Mouse (Mus musculus) adrenal gland, postnatal 25 days (tissue): ENCODE measurements around the gene Farp1. TPM values are rescaled to one million over a fixed set of nuclear protein-coding genes. Genes with fewer than 3 reads are reported as not detected.
A peak's percentile ranks its signal among the peaks of the same experiment; 100 is the strongest.

Experiments
- DNase-seq: peaks from one replicate; pipeline ENCODE4 v3.0.0; 2021; ENCODE audit warnings: mixed read lengths
- total RNA-seq: library from RNA; stranded (reverse); gene quantifications from 2 replicates; pipeline ENCODE4 v1.2.3, GENCODE M21; 2021

The Farp1 gene
- total RNA-seq, 1 experiment from 2014 or later, result 25.8 TPM

DNA sequence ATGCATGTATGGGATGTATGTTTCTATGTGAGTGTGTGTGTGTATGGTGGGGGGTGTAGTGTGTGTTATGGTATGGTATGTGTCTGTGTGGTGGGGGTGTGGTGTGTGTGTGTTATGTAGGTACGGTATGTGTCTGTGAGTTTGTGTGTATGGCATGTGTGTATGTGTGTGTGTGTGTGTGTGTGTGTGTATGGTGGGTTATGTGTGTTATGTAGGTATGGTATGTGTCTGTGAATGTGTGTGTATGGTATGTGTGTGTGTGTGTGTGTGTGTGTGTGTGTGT is 185.0 kb downstream of the Farp1 start:
- DNase-seq, result no peak

DNA sequence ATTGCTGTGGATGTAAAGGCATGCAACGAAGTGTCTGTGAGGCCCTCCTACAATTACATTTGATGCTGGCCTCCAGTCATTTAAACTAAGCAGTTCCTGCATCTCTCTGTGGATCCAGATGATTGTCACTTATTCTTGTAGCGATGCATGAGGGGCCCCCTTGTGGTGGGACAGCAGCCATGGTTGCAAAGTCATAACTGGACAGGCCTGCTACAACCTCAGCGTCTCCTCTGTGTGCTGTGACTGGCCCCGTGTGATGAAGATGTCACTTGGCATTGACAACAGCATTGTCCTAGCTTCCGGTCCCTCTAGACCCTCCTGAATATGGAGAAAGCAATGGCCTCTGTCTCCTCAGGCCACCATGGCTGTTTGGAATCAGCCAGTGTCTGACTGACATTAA is 185.7 kb downstream of the Farp1 start:
- peak; percentile 63 for DNase-seq

DNA sequence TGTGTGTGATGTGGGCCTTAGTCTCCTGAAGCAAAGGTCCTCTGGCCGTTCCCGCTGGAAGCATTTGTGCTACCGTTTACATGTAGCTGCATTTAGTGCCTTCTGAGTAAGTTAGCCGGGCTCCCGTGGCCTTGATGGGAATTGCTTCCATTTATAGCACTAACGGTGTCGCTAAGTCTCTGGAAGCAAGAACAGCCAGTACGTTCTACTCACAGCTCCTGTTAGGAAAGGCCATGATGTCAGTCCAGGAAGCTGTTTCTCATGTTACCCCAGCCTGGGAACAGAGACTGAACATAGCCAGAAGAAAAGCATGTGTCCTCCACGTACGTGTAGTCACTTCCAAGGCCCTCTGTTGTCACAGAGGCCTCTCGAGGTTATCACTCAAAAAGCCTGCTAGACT is 190.8 kb downstream of the Farp1 start:
- DNase-seq, result peak; percentile 17

DNA sequence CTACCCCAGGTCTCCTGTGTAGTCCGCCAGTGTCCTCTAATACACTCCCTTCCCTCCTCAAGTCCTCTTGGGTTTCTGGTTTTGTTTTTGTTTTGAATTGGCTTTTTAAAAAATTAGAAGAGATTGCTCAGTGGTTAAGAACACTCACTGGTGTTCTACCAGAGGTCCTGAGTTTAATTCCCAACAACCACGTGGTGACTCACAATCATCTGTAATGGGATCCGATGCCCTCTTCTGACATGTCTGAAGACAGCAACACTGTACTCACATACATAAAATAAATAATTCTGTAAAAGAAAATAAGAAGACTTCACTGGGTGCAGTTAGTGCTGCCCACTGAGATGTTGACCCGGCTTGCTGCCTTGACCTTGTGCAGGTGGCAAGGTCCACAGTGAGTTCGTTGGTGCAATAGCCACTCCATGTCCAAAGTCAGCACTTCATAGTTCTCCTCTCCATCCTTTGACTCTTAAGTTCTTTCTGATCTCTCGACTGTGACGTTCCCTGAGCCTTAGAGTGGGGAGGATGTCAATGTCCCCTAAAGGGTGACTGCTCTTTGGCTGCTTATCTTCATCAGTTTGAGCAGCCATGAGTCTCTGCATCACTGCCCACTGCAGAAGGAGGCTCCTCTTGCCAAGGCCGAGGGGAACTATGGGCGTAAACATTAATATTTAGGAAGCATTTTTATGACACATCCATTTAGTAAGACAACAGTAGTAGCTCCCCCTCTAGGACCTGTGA is 194.2 kb downstream of the Farp1 start:
- no peak for DNase-seq

DNA sequence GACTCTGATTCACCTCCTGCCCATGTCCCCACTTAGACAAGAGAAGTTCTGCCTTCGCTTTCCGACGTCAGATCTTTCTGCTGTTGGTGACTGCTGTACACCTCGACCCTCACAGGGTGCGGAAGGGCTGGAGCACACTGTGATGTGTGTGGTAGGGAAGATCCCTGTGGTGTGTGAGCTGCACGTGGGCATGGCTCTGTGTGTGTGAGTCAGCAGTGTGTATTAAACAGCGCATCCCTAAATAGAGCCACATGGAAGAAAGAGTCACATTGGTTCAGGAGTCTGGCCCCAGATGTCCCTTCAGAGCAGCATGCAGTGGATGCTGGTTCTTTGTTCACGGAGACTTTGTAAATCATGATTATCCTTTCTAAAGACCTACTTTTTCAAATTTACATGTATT is 196.2 kb downstream of the Farp1 start:
- no peak for DNase-seq

DNA sequence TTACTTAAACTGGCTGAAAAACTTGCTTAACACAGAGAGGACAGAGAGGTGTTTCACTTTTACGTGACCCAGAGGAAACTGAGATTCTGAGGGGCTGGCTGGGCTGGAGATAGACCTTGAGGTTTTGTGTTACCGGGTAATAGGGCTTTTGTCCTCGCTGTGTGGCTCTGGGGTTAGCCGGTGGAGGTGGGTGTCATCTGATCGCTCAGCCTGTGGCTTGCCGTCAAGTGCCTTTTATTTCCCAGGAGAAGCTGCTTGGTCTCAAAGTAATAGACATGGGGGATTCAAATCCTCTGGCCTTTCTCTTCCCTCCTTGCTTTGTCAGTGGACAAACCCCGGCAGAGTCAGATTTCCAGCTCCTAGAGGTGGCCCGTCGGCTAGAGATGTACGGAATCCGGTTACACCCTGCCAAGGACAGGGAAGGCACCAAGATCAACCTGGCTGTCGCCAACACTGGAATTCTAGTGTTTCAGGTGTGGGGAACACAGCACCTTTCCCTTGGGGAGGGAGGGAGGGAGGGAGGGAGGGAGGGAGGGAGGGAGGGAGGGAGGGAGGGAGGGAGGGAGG is 199.8 kb downstream of the Farp1 start:
- DNase-seq, result no peak

DNA sequence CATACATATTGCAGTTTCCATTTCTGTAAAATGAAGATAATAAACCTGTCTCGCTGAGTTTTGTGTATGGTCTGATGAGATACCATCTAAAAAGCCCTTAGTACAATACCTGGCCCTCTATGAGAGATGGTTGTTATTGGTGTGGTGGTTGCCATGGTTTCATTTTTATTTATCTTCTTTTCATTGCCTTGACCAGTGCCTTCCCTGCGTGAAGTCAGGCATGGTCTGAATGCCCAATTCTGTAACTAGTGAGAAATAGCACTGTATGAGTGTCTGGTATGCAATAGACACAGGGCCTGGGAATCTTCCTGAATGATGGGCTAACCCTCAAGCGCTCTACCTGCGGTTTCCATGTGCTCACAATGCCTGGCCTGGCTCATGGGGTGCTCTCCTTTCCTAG is 201.7 kb downstream of the Farp1 start:
- DNase-seq, result no peak

DNA sequence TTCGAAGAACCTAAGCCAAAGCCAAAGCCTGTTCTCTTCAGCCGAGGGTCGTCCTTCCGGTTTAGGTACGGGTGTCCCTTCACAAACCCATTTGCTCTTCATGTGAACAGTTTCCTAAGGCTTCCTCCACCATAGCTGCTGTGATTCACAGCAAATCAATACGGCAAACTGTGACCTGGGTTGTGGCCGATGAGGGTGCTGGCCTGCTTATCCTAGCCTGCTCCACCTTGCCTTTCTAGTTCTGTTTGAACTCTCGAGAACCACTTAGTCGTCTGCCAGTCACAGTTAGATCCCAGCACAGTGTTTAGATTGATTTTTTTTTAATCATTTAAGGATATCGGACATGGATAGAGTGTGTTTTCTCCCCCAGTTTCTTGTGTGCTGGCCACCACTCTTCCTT is 203.7 kb downstream of the Farp1 start:
- no peak for DNase-seq

DNA sequence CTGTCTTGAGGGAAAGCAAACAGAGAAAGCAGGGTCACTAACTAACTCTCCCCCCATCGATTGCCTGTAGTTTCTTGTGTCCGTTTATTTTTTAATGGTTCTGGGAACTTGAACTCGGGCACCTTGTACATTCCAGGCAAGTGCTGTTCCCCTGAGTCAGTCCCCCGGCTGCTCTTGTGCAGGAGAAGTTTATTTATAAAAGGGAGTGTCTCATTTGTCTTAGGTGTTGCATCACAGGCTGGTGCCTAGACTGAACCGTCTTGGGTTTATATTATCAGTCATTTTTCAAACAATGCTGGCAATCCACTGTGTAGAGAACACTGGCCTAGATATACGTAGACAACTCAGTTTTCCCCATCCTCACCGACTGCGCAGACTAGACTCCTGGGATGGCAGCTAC is 204.4 kb downstream of the Farp1 start:
- DNase-seq, result no peak

DNA sequence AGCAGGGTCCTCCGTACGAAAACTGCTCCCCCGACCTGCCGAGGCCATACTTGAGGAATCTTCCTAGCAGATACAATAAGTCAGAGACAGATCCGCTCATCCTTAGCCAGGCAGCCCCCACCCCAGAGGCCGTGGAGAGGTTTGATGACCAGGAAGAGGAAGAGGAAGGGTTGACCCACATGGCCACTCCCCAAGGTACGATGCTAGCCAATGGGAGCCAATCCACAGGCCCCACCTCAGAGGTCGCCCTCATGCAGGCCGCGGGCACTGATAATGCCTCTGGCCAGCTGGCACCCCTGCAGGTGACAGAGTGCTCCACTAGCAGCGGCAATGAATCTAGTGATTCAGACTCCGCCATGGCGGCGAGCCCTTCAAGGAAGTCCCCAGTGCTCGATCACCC is 209.1 kb downstream of the Farp1 start:
- no peak for DNase-seq

DNA sequence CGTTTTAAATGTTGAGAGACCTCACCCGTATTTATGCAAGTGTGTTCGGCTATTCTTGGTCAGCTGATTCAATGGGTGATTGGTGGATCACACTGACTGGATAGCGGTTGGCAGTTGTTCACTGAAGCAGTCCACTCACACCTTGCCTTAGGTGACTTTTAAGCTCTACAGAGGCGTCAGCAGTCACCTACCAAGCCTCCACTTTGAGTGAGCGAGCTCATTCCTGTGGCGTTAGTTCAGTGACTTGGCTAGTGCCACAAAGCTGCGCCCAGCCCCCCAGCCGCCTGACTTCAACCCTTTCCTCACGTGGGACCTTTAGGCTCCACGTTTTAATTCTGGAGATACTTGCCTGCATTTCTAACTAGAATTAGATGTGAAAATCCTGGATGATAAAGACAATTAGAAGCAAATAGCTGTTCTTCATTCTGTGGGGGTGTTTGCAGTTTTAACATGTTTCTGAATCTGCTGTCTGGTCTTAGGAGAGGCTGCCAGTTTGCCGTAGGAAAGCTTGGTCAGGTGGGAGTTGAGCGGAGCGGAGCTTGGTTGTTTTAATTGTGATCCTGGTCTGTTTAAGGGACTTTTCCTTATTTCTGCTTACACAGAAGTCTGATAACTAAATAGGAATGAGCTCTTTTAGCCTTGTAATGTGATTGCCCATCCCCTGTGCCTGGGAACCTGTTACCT is 211.2 kb downstream of the Farp1 start:
- no peak for DNase-seq

DNA sequence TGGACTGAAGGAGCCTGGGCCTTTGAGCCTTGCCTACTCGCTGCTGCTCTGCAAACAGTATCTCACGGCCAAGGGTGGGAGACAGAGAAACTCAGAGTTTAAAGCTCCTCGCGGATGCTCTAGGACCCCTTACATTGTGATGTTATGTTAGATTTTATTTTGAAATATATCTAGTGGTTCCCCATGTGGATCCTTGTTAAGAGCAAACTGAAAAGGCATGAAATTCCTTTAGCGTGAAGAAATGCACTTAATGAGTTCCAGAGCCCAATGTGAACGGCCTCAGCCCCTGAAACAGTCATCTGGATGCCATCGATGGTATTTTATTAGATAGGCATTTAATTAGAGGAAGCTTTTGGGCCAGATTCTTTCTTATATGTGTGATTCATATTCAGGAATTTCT is 212.3 kb downstream of the Farp1 start:
- no peak for DNase-seq

DNA sequence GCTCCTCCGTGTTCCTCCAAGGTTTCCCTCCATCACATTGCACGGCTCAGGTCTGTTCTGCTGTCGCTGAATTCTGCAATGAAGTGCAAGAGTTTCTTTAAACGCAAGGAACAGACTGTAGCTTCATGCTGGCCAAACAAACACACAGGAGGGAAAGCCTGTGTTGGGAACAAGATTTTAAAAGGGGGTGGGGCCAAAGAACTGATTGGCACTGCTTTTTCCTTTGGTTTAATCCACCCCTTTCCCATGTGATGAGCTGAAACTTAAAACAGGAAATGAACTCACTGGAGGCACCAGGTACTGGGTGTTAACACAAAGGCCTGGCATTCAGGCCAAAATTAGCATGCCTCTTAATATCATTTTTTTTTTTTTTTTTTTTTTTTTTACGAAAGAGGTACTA is 213.3 kb downstream of the Farp1 start:
- DNase-seq, result no peak

DNA sequence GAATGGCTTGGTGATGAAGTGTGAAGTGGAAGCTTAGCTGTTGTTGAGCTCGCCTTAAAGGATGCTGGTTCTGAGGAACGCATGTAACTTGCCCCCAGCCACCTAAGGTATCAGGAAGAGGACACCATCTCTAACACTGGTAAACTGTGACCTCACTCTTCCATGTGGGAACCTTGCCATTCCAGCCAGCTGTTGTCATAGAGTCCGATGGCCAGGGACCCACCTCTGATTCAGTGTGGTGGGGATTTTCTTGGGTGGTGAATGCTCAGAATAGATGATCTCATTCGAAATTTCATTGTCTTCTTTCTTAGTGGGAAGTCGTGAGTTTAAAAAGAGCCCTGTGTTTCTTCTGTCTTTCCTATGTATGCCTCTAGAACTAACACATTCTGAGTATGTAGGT is 216.1 kb downstream of the Farp1 start:
- DNase-seq, result no peak

DNA sequence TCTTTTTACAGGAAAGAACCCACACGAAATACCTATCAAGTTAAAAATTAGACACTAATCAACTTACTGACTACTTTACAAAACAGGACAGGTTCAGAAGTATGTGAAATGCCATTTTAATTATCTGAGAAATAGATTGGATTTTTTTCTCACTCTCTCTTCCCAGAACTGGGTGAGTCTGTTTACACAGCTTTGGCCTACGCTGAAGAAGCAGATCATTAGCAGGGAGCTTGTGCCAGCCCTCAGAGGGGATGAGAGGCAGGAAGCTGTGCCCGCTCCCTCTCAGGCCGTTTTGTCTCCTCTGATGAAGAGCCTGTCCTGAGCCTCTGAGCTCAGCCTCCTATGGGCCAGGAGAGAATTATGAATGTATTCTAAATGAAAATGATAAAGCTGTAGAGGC is 216.7 kb downstream of the Farp1 start:
- no peak for DNase-seq

DNA sequence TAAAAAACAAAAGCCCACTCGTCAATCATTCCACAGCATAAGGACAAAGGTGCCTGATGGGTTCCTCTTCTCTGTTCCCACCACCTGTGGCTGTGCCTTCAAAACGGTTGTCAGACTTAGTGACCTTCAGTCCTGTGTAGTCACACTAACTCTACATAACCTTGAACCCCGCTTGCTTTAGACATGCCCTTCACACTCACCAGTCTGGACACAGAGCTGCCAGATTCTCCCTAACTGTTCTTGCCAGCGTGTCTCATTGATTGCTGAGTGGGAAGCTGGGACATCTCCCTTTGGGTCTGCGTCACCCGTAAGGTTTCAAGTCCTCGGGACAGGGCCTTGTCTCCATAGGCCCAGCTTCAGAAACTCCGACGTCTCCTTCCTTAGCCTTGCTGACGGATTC is 217.5 kb downstream of the Farp1 start:
- no peak for DNase-seq

DNA sequence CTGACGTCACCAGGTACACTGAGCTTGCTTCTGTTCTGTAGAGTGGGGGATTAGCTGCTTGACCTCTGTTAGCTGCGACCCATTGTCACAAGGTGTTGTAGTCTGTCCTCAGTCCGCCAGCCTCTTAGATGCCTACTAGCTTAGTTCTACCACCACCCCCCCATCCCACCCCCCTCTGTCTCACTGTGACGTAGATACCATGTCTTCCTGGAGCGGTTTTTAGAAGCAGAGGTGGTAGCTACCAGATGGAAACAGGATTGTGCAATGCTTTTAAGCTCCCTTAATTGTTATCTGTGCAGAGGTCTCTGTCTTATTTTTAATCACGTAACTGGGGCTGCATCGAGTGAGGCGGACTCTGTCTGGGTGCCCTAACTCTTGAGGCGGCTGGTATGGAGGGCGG is 219.9 kb downstream of the Farp1 start:
- DNase-seq, result no peak

DNA sequence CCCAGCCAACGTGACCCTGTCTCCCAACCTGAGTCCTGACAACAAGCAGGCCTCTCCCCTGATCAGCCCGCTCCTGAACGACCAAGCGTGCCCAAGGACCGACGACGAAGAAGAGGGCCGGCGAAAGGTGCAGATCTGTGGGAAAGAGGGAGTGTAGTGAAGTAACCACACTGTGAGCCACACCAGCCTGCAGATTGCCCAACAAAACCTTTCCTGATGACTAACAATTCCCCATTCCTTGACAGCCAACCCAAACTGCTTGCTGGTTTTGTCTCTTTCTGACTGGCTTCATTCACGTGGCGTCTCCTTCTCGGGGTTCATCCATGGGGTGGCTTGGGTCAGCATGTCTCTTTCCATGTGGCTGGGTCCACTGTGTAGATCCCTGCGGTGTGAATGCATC is 220.5 kb downstream of the Farp1 start:
- DNase-seq, result no peak

DNA sequence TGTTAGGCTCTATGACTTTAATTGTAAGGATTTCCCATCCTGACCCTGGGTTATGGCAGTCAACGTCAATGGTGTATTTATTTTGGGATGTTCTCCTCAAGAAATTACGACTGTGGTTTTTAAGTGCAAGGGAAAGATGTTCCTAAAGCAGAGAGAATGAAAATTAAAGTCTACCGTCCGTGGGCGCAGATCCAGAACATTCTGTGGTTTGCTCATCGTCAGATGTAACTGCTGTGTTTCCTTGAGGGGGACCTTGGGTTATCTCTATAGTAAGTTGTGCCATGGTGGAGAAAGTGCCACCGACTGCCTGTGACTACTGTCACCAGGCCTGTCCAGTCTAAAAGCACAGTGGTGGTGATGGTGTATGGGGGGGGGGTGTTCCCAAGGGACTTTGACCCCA is 221.9 kb downstream of the Farp1 start:
- DNase-seq, result no peak

DNA sequence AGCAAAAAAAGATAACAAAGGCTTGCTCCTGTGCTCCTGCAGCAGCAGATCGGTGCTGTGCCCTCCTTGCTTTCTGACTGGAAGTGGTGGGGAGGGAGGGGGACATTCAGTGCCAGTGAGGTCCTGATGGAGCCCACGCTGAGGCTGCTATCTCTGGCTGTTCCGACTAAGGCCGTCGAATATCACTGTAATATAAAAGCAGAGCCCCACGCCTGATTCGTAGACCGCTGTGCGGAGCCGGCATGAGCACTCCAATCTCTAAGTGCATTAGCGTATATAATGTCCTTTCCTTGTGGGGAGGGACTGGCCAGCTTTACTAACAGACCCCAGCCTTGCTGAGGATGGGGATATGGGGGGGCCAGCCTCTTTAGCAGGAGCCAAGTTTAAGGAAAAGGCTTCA is 224.3 kb downstream of the Farp1 start:
- no peak for DNase-seq

DNA sequence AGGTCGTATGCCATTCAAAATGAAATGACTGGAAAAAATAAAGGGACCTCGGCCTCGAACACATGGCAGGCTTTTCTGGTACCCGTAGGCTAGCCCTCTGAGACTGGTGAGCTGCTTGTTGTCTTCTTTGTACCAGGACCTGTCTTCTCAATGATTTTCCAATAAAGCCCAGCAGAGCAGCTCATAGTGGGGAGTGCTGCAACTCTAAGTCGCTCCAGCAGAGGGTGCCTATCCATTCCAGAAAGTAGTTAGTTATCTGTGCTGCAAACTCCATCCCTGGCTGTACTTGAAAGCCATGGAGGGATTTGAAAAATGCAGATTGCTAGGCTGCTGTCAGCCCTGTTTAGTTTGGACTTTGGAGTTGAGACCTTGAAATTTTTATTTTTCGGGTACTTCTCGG is 224.8 kb downstream of the Farp1 start:
- DNase-seq, result peak; percentile 50

DNA sequence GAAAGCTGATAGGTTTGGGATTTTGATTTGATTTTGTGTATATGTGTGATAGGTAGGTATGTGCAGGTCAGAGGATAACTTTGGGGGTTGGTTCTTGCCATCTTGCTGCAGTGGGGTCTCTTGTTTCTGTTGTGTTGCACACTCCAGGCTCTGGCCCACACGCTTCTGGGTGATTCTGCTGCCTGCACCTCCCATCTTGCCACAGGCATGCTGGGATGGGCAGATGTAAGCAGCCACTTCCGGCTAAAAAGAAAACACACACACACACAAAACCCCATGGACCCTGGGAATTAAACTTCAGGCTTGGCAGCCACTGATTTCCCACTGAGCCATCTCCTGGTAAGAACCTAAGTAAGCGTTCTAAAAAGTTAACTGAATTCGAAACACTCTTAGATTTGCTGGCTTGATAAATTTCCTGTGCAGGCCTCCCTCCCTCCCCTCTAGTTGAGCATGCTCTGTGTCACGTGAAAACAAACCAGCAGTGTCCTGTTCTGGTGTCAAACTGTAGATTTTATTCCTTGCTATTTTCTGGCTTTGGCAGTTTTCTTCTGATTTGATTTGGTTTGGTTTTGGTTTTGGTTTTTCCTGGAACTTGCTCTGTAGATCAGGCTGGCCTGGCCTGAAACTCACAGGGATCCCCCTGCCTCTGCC is 226.4 kb downstream of the Farp1 start:
- DNase-seq, result no peak

DNA sequence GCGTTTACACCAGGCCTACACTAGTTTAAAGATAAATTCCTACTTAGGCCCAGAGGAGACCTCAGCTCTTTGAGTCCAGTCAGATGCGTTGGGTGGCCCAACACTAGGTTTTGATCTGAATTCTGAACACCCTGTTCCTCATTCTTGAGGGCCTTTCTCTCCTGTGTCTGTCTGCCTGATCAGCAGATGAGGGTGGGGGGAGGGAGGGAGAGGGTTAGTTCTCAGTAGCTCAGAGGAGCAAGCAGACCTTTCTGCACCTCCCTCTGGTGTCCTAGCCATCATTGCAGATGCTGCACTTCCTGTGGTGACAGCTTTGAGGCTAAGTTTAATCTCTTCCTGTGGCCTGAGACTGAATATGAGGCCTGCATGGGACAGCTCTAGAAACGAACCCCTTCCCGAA is 227.6 kb downstream of the Farp1 start:
- no peak for DNase-seq

DNA sequence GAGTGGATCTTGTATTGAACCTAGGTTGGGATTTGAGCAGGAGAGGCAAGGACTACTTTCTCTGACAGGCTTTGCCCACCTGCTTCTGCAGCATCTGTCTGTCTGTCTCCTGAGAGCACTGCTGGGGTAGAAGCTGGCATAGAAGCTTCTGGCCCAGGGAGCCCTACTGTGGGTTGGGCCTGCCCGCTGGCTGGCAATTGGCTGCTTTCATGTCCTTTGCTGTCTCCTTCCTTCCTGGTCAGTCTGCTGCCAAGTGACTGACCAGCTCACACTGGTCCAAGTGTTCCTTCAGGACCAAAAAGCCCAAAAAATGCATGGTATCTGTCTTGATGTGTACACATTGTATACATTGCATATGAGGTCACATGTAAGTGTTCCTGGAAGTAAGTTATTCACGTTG is 228.9 kb downstream of the Farp1 start:
- no peak for DNase-seq
